Mouse (Mus musculus) stomach, postnatal 0 days (tissue): ENCODE measurements at regions not wholly inside any gene's neighbourhood (a gene's known extent, or its start where the extent isn't known, plus 50 kb on each side); places are given as distances from the start of the nearest gene placed in this dataset.

Experiments
- CTCF ChIP-seq: IDR thresholded peaks from 2 replicates; pipeline ENCODE4 v1.5.1; 2016; ENCODE audit warnings: antibody characterized with exemption, low read depth, mild to moderate bottlenecking, moderate library complexity
- EP300 ChIP-seq: optimal IDR thresholded peaks from 2 replicates; pipeline ENCODE3; 2016; ENCODE audit warnings: antibody characterized with exemption

DNA sequence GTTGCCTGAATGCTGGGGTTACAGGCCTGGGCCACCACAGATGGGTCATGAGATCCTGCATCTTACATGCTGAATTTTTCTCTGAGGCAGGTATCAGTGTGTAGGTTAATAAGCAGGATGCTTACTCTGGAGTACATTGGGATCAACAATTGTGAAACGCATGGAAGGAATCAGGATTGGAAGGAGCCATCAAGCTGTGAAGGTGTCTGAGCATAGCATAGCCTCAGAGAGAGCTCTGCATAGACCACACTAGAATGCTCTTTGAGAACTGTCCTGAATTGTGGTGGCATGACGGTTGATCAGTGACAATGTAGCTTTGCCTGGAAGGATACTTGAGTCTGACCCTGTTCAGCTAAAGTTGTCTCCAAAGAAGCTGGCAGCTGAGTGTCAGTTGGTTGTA, 1245.7 kb upstream of the A1bg start:
- TF ChIP-seq EP300 (no peak), CTCF (no peak)
